In genomic region chr10:45483210-45483609, GRCm38 (mm10) we compare ENCODE assay signal across 13 mouse cellular contexts. TPM values are rescaled to one million over a fixed set of nuclear protein-coding genes. Genes with fewer than 3 reads are reported as not detected.
DNase-seq lines count a peak whose midpoint lies in the region; TF ChIP-seq lines count a peak whose summit lies in the region.
"Had no signal": no experiment of that assay in that cellular context is flagged by ENCODE, and none has a peak within 500 bp of the region (broad histone marks: within the 10 kb centered on the region; RNA-seq: fewer than 3 reads in every experiment).

No protein-coding gene starts in this region.

- TF ChIP-seq CTCF in lung, adult 2 months (IDR thresholded peaks at IDR 0.05; ENCODE audit: insufficient read depth, low read length): no peak

- no peak overlapping the region for H3K27ac ChIP-seq in embryonic facial prominence, embryonic 10.5 days (replicated peaks)
- H3K27ac ChIP-seq: limb, embryonic 12.5 days had no signal

- H3K27me3 ChIP-seq in embryonic facial prominence, embryonic 10.5 days (replicated peaks; ENCODE audit: low read depth, poor library complexity, severe bottlenecking): peaks cover 7% of the 10 kb centered on the region

- DNase-seq in embryo, embryonic 10 days (ENCODE audit: low spot score): peak; percentile 79
- DNase-seq in embryo, embryonic 9.5 days (ENCODE audit: extremely low spot score): no peak
- DNase-seq in lung, postnatal 36 days: peak; percentile 7
- DNase-seq in lung, adult 2 months: no peak
- peak; percentile 55 for DNase-seq in embryonic facial prominence, embryonic 10.5 days (ENCODE audit: low spot score)
- DNase-seq in retina, postnatal 1 day: peak; percentile 53
- no peak for DNase-seq in left cerebral cortex, postnatal 4 days
- DNase-seq in T-cell, adult 2 months (ENCODE audit: low spot score): no peak
- DNase-seq: cerebellum, adult 11 months; gastrocnemius, postnatal 36 days; spleen, adult 18-20 months had no signal

- H3K4me3 ChIP-seq in lung, adult 2 months (replicated peaks; ENCODE audit: extremely low read depth, low read depth, low read length): no peak overlapping the region
- H3K4me3 ChIP-seq in embryonic facial prominence, embryonic 10.5 days: no peak overlapping the region
- H3K4me3 ChIP-seq: limb, embryonic 12.5 days had no signal

- intact Hi-C loops in left cerebral cortex, postnatal 4 days (cut with DNase I): no loop called here

- 53% methylated on average over 2 of the region's 2 CpGs for WGBS in lung, adult 2 months
- WGBS in embryonic facial prominence, embryonic 10.5 days: 59% methylated on average over 2 of the region's 2 CpGs

- TF ChIP-seq POLR2A in lung, adult 2 months (IDR thresholded peaks at IDR 0.05; ENCODE audit: borderline replicate concordance, extremely low read depth, low read depth, low read length): no peak

- H3K36me3 ChIP-seq in embryonic facial prominence, embryonic 10.5 days (replicated peaks): no peaks in the 10 kb centered on the region
- H3K36me3 ChIP-seq: limb, embryonic 12.5 days had no signal

- H3K4me1 ChIP-seq in lung, adult 2 months (ENCODE audit: control insufficient read depth, insufficient read depth, low read length): no peaks in the 10 kb centered on the region
- H3K4me1 ChIP-seq in embryonic facial prominence, embryonic 10.5 days: peaks cover 12% of the 10 kb centered on the region
- H3K4me1 ChIP-seq: limb, embryonic 12.5 days had no signal

- no peaks in the 10 kb centered on the region for H3K9me3 ChIP-seq in embryonic facial prominence, embryonic 10.5 days
- H3K9me3 ChIP-seq: limb, embryonic 12.5 days had no signal

RNA-seq across cellular contexts. Expression of gene Lin28b, which starts 3.0 kb away (rescaled TPM):
- not detected in 2 replicates for polyA plus RNA-seq in lung, adult 2 months (2012; rRNA removed)
- 42.2 and 52.5 TPM in 2 replicates for polyA plus RNA-seq in embryonic facial prominence, embryonic 10.5 days (2016; fragmentation: Nextera tagmentation; extraction: Ambion mirVana)
- total RNA-seq in left cerebral cortex, postnatal 4 days (2021): 1 to 10 TPM; 4.5 to 5.9 TPM
- total RNA-seq: gastrocnemius, postnatal 36 days; megakaryocyte, adult 5-6 weeks had no signal

Comparison
In these comparisons a context has a peak if more than half of its experiments do, and no peak if none do; other contexts are left out.
1. DNase-seq: peak in embryo, embryonic 10 days (single experiment), lung, postnatal 36 days (single experiment), embryonic facial prominence, embryonic 10.5 days (single experiment) and retina, postnatal 1 day (single experiment); none in embryo, embryonic 9.5 days (single experiment), lung, adult 2 months (single experiment), left cerebral cortex, postnatal 4 days (single experiment) and T-cell, adult 2 months (single experiment).
2. RNA of gene Lin28b, which starts 3.0 kb away (polyA plus RNA-seq): 42.2 to 52.5 TPM in embryonic facial prominence, embryonic 10.5 days; not detected in lung, adult 2 months; every median in the first group is over 10 times any median in the second.